Mouse (Mus musculus) stomach, embryonic 15.5 days (tissue): ENCODE data around the gene Syn3. TPM values are rescaled to one million over a fixed set of nuclear protein-coding genes. Genes with fewer than 3 reads are reported as not detected.

Source experiments
- ATAC-seq: fragments of 200-750 bp; cut with Nextera tagmentation; 2 replicates; pipeline ENCODE4 v1.8.0; 2017; ENCODE audit warnings: low read depth, moderate number of reproducible peaks, moderate TSS enrichment; ENCODE audit not compliant: insufficient read depth, low FRiP score
- H3K27ac ChIP-seq: fragments of 300-500 bp; sonication (generic); 2 replicates; pipeline ENCODE4 v1.5.1; 2015; ENCODE audit warnings: mild to moderate bottlenecking, inconsistent platforms
- H3K27me3 ChIP-seq: fragments of 300-500 bp; sonication (generic); replicated peaks from 2 replicates; pipeline ENCODE4 v1.6.1; 2015; ENCODE audit warnings: inconsistent platforms
- H3K36me3 ChIP-seq: fragments of 300-500 bp; sonication (generic); 2 replicates; pipeline ENCODE4 v1.6.1; 2015; ENCODE audit warnings: inconsistent platforms
- H3K4me1 ChIP-seq: fragments of 300-500 bp; sonication (generic); 2 replicates; pipeline ENCODE4 v1.6.1; 2015; ENCODE audit warnings: inconsistent platforms
- H3K4me2 ChIP-seq: fragments of 300-500 bp; sonication (generic); 2 replicates; pipeline ENCODE4 v1.6.1; 2015; ENCODE audit warnings: mild to moderate bottlenecking, inconsistent platforms
- H3K4me3 ChIP-seq: fragments of 300-500 bp; sonication (generic); replicated peaks from 2 replicates; pipeline ENCODE4 v1.5.1; 2015; ENCODE audit warnings: inconsistent platforms
- H3K9ac ChIP-seq: fragments of 300-500 bp; sonication (generic); 2 replicates; pipeline ENCODE4 v1.6.1; 2015; ENCODE audit warnings: inconsistent platforms
- H3K9me3 ChIP-seq: fragments of 300-500 bp; sonication (generic); 2 replicates; pipeline ENCODE4 v1.6.1; 2016; ENCODE audit warnings: inconsistent platforms
- WGBS: fragments of 180-500 bp; shearing (Covaris S2); methylation state at CpG from one replicate; pipeline ENCODE4 v1.1.7; 2015; 5-methylcytosine and 5-hydroxymethylcytosine counted together
- polyA plus RNA-seq: library from polyadenylated mRNA; unstranded; fragments of >200 nt; fragmentation: Nextera tagmentation; extraction: Ambion mirVana; gene quantifications from 2 replicates; pipeline ENCODE4 v1.2.1, GENCODE M21; 2015

Syn3 gene
- polyA plus RNA-seq, 1 experiment from 2014 or later, result 3.5 TPM

DNA sequence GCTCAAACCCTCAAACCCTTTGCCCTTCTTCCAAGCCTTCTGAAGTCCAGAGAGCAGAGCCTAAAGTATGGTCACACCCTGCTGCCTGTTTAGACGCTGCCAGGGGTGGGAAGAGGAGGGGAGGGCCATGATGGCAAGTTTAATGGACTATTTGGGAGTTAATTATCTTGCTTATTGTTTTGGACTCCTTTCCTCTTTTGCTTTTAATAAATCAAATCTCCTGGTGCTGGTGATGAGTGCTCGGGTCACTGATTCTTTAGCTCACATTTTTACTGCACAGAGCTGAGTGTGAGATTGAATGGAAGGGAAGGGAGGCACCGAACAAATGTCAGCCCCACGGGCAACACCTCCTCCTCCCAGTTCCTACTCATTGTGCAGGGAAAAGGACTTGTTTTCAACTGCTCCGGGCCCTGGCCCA lies 384.3 kb downstream of the Syn3 start:
- Histone ChIP-seq H3K27me3 (no peaks in the 10 kb centered on the region), H3K27ac (no peak overlapping the region), H3K9ac (no peak overlapping the region), H3K36me3 (no peaks in the 10 kb centered on the region), H3K4me2 (no peak overlapping the region), H3K4me3 (no peak overlapping the region), H3K9me3 (no peaks in the 10 kb centered on the region), H3K4me1 (no peaks in the 10 kb centered on the region)
- WGBS, result 49% methylated on average over 5 of the region's 5 CpGs
- no peak for ATAC-seq

DNA sequence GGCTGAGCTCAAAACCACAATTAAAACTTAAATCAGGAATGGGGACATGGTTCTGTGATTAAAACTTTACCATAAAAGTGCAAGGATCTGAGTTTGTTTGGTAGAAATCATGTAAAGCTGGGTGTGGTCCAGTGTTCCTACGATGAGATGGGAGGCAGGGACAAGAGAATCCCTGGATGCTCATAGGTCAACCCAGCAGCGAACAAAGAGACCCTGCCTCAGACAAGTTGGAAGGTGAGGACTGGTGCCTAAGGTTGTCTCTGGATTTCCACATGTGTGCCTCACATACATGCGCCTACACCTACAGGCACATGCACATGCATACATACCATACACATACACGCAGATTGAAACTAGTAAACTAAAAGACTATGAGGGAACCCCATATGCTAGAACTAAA lies 389.9 kb downstream of the Syn3 start:
- no peak overlapping the region for H3K27ac ChIP-seq
- H3K36me3 ChIP-seq, result no peaks in the 10 kb centered on the region
- H3K4me2 ChIP-seq, result no peak overlapping the region
- H3K9ac ChIP-seq, result no peak overlapping the region
- no peaks in the 10 kb centered on the region for H3K9me3 ChIP-seq
- H3K4me1 ChIP-seq, result no peaks in the 10 kb centered on the region
- H3K27me3 ChIP-seq, result no peaks in the 10 kb centered on the region
- 86% methylated on average over 4 of the region's 4 CpGs for WGBS
- no peak overlapping the region for H3K4me3 ChIP-seq
- ATAC-seq, result no peak

DNA sequence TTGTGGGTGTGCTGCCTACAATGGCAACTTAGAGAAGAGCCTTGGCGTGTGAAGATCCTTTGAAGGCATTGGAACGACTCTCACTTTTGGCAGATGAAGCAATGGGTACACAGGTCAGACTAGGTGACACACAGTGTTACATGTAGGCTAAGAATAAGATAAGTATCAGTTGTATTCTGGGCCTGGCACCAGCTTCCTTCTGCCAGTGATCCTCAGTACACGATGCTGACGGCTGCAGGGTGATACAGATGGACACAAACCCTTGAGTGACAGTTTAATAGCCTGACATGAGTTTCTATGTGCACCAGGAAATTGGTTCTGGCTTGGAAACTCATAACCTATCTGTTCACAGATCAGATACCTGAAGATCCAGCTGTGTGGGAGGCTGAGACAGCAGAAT lies 391.0 kb downstream of the Syn3 start:
- Histone ChIP-seq H3K36me3 (no peaks in the 10 kb centered on the region), H3K4me3 (no peak overlapping the region), H3K27ac (no peak overlapping the region), H3K9me3 (no peaks in the 10 kb centered on the region), H3K27me3 (no peaks in the 10 kb centered on the region), H3K9ac (no peak overlapping the region), H3K4me2 (no peak overlapping the region), H3K4me1 (no peaks in the 10 kb centered on the region)
- 82% methylated on average over 4 of the region's 4 CpGs for WGBS
- ATAC-seq, result no peak

DNA sequence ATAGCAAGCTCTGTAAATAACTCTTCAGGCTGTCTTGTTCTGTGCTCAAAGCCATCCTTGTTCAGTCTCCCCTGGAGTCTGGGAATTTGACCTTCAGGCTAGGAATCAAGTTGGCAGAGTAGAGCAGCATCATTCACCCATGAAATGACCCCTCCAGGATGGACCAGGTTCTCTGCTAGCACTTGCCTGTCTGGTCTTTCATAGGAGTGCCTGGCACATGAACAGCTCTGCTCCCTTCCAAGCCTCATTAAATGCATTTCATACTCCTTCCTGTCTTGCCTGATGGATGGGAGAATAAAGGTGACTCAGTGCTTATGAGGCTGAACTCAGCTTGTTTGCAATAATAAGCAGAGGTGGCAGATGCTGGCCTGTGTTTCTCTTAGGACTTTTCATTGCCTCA lies 394.7 kb downstream of the Syn3 start:
- no peak overlapping the region for H3K9ac ChIP-seq
- H3K4me3 ChIP-seq, result no peak overlapping the region
- no peaks in the 10 kb centered on the region for H3K27me3 ChIP-seq
- no peak for ATAC-seq
- H3K27ac ChIP-seq, result no peak overlapping the region
- H3K4me2 ChIP-seq, result no peak overlapping the region
- no peaks in the 10 kb centered on the region for H3K4me1 ChIP-seq
- H3K36me3 ChIP-seq, result no peaks in the 10 kb centered on the region
- no peaks in the 10 kb centered on the region for H3K9me3 ChIP-seq

DNA sequence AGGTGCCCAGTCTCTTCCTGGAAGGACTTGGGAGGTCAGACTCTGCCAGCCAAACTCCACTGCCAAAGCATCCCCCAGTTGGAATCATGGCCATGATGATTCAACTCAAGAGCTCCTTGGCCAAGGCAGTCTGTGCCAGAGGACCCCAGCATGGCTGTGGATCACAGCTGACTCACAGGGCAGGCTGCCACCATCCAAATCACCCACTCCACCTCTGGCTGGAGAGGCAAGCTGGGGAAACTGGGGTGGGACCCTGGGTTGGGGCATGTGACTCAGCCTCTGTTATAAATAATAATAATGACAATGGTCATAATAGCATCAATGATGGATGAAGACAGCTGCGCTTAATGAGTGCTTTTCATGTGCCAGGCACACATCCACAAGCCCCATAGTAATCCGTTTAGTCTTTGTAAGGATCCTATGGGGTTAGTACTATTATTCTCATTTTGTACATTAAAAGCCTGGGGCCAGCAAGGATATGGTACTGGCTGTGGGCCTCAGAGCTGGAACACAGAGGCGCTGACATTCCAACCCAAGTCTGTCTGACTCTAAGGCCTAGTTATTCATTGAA lies 398.3 kb downstream of the Syn3 start:
- ATAC-seq, result no peak; the same call in 1 of the 2 replicates
- 75% methylated on average over 3 of the region's 3 CpGs for WGBS
- Histone ChIP-seq H3K4me1 (no peaks in the 10 kb centered on the region), H3K9ac (no peak overlapping the region), H3K36me3 (no peaks in the 10 kb centered on the region), H3K27ac (no peak overlapping the region), H3K9me3 (no peaks in the 10 kb centered on the region), H3K27me3 (no peaks in the 10 kb centered on the region), H3K4me3 (no peak overlapping the region), H3K4me2 (no peak overlapping the region)

DNA sequence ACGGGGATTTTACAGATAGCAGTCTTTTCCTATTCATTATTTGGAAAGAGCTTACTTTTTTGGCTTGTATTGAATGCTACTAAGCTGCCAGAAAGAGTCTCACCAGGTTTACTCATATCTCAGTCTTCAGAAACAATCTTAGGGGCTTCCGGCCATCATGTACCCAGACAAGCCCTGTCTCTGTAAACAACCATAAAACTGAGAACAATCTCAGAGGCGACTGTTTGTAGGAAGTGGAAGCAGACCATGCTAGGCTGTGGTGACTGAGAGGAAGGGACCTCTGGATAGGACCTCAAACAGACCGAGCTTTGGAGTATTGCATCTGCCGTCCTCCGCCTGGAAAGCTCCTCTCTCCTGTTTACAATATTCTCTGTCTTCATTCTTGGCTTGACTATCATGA lies 400.3 kb downstream of the Syn3 start:
- 64% methylated on average over 6 of the region's 6 CpGs for WGBS
- H3K9me3 ChIP-seq, result no peaks in the 10 kb centered on the region
- no peak overlapping the region for H3K4me3 ChIP-seq
- H3K4me2 ChIP-seq, result no peak overlapping the region
- no peaks in the 10 kb centered on the region for H3K4me1 ChIP-seq
- H3K9ac ChIP-seq, result no peak overlapping the region
- ATAC-seq, result no peak
- no peak overlapping the region for H3K27ac ChIP-seq
- no peaks in the 10 kb centered on the region for H3K36me3 ChIP-seq
- no peaks in the 10 kb centered on the region for H3K27me3 ChIP-seq

DNA sequence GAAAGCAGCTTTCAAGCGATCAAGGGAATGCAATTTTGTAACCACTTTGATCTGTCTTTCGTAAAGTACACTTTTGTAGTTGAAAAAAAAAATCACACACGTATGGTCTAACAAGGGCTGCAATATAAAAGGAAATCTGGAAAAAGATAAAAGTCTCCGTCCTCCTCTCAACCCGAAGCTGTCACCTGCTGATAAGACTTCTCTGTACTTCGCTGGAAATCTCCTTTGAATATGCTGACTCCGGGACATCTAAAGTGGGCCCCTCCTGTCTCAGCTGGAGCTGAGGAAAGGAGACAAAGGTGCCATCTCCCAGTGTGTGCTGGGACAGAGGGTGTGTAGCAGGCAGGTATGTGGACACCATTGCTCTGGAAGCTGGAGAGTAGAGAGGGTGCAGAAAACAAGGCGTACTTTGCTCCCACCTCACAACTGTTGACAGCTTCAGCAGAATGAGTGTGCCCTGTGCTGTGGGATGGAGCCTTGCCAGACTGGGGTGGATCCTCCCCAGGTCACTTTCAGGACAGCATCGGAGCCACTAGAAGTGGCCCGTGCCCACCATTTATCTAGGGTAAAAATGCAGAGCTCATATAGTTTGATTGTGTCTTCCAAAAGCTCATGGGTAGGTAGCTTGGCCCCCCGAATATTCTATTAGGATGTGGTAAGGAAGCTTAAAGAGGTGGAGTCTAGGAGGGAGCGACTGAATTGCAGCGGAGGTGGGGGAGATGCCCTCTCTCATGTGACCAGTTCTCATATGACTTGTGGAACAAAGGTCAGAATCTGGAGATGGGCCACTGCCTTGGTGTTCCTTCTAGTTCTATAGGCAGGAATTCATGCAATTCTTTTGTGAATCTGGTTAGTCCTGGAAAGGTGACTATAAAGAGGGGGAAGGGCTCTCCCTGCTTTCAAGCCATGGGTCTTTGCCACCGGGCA lies 405.3 kb downstream of the Syn3 start:
- Histone ChIP-seq H3K4me2 (no peak overlapping the region), H3K9ac (no peak overlapping the region), H3K27me3 (no peaks in the 10 kb centered on the region), H3K36me3 (no peaks in the 10 kb centered on the region), H3K27ac (no peak overlapping the region), H3K4me1 (no peaks in the 10 kb centered on the region), H3K4me3 (no peak overlapping the region), H3K9me3 (no peaks in the 10 kb centered on the region)
- no peak for ATAC-seq
- 62% methylated on average over 14 of the region's 14 CpGs for WGBS

DNA sequence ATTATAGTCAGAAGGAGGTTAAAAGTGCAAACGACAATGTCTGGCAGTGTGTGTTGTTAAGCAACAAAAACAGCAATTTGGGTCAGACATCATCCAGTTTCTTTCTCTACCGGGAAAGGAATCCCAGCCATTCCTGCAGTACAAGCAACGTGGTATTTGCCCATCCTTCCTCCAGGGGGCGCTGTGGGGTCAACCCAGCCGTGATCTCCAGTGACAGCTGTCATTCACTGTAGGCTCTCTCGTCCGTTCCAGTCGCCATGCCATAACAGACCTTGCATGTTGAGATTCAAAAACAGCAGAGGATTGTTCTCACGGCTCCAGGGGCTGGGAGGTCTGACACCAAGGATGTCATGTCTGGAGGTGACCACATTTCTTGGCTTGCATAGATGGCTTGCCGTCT lies 406.8 kb downstream of the Syn3 start:
- no peaks in the 10 kb centered on the region for H3K4me1 ChIP-seq
- no peaks in the 10 kb centered on the region for H3K9me3 ChIP-seq
- no peak overlapping the region for H3K4me3 ChIP-seq
- ATAC-seq, result no peak
- no peak overlapping the region for H3K9ac ChIP-seq
- no peak overlapping the region for H3K27ac ChIP-seq
- no peaks in the 10 kb centered on the region for H3K36me3 ChIP-seq
- H3K27me3 ChIP-seq, result no peaks in the 10 kb centered on the region
- H3K4me2 ChIP-seq, result no peak overlapping the region
- WGBS, result 52% methylated on average over 10 of the region's 10 CpGs

DNA sequence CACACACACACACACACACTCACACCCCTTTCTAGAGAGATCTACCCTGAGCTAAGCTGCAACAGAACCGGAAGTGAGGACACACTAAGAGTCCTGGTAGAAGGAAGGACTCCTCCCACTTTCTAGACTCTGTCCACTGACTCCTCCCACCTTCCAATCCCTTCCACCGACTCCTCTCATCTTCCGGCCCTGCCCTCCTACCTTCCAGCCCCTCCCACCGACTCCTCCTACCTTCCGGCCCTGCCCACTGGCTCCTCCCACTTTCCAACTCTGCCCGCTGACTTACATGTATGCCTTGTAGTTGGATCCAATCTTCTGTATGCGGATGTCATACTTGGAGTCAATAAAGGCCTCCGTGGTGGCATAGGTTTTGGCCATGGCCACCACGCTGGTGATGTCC lies 418.8 kb downstream of the Syn3 start:
- Histone ChIP-seq H3K27me3 (no peaks in the 10 kb centered on the region), H3K9me3 (no peaks in the 10 kb centered on the region), H3K4me1 (no peaks in the 10 kb centered on the region), H3K4me3 (no peak overlapping the region), H3K9ac (no peak overlapping the region), H3K36me3 (no peaks in the 10 kb centered on the region), H3K27ac (no peak overlapping the region), H3K4me2 (no peak overlapping the region)
- WGBS, result 77% methylated on average over 9 of the region's 9 CpGs
- no peak for ATAC-seq

DNA sequence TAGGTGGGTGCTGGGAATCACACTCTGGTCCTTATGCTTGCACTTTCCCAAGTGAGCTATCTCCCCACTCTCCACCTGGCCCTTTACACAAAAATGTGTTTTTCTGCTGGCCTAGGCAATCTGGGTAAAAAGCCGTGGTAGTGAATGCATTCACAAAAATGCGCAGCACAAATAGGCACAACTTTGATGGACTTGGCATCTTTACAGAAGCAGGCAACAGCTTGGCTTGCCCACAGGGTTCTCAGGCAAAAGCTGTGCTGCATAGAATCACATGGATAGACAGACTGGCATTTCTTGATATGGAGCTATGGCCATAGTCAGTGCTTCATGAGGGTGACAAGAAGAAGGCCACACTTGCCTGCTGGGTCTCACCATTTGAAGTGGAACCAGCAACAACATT lies 419.9 kb downstream of the Syn3 start:
- Histone ChIP-seq H3K4me2 (no peak overlapping the region), H3K27ac (no peak overlapping the region), H3K36me3 (no peaks in the 10 kb centered on the region), H3K4me3 (no peak overlapping the region), H3K4me1 (no peaks in the 10 kb centered on the region), H3K9me3 (no peaks in the 10 kb centered on the region), H3K27me3 (no peaks in the 10 kb centered on the region), H3K9ac (no peak overlapping the region)
- 91% methylated on average over 2 of the region's 2 CpGs for WGBS
- ATAC-seq, result no peak

DNA sequence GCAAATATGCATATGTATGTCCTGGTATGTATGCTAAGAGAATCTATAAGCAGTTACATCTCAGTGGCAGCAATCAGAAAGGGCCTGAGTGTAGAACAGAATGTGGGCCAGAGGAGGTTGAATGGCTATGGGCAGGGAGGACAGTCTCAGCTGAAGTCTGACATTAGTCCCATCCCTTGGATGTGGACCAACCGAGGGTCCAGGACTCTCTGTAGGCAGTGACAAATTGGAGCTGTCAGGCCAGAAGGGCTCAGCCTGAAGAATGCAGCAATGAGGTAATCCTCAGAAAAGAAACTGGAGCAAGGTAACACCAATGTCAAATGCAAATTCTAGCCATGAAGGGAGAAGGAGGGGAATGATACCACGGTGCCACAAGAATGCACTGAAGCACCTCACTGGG lies 421.4 kb downstream of the Syn3 start:
- no peaks in the 10 kb centered on the region for H3K9me3 ChIP-seq
- no peak for ATAC-seq
- H3K36me3 ChIP-seq, result no peaks in the 10 kb centered on the region
- H3K4me2 ChIP-seq, result no peak overlapping the region
- H3K27me3 ChIP-seq, result no peaks in the 10 kb centered on the region
- no peak overlapping the region for H3K27ac ChIP-seq
- 64% methylated on average over 2 of the region's 2 CpGs for WGBS
- H3K4me3 ChIP-seq, result no peak overlapping the region
- no peaks in the 10 kb centered on the region for H3K4me1 ChIP-seq
- no peak overlapping the region for H3K9ac ChIP-seq

DNA sequence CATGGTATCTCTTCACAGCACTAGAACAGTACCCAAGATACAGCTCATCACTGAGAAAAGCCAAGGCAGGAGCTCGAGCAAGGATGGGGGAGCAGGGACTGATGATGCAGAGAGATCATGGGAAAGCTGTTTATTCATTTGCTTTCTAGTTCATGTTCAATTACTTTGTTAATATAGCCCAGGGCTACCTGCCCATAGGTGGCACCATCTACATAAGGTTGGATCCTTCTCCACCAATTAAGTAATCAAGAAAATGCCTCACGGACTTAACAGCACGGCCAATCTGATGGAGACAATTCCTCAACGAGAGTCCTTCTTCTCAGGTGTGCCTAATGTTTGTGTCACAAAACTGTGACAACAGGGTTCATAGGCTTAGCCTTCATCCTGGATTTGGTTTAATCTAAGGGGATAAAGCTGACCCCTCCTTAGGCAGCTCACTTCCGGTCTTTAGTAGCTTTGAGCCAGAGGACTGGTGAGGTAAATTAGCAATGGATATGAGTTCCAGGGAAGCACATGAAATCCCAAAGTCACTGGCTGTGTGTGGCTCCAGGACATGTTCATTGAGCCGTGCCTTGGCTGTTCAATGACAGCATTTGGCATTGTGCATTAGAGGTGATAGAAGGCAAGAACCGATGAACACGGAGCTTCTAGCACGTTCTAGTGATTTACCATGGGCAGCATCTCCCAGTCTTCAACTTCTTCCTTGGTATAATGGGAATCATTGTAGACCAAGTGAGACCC lies 423.6 kb downstream of the Syn3 start:
- 82% methylated on average over 9 of the region's 9 CpGs for WGBS
- Histone ChIP-seq H3K4me3 (no peak overlapping the region), H3K9me3 (no peaks in the 10 kb centered on the region), H3K36me3 (no peaks in the 10 kb centered on the region), H3K4me2 (no peak overlapping the region), H3K27ac (no peak overlapping the region), H3K27me3 (no peaks in the 10 kb centered on the region), H3K4me1 (no peaks in the 10 kb centered on the region), H3K9ac (no peak overlapping the region)
- ATAC-seq, result no peak
